Mouse (Mus musculus) c-Kit-positive CD71-positive TER-119-positive erythroid progenitor cells, embryonic 14.5 days (primary cell): ENCODE measurements around the gene Cryzl2.

Source experiments
- DNase-seq: peaks from one replicate; pipeline ENCODE4 v3.0.0-alpha.2; 2013; ENCODE audit warnings: low spot score

Cryzl2 gene

GRCm38 (mm10) chr1:157443723-157444561 lies 14.4 kb upstream of the Cryzl2 start:
- no peak for DNase-seq

DNA sequence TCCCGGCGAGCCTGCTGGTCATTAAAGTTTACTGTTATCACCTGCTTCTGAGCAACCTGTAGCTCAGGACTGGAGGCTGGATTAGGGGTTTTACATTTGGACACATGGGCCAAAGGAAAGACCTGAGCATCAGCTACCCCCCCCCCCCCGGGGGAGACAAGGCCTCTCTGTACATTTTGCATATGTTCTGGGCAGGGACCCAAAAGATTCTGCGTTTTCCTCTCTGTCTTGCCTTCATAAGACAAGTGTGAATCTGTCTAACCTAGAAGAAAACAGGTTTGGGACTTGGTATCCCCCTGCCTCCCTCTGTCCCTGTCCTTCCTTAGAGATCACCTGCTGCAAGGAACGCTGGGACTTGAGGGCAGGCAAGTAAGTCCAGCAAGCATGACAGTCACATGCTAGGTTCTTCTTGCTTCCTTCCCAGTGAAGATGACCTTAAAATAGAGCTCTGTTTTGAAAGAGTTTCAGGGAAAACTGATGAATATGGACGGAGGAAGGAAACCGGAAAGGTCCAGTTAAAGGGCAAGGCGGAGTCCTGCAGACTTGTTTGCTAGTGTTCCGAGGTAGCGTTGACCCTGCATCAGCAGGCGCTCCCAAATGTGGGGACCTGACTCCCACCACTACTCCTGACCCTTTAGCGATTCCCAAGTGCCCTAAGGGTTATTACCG lies 13.6 kb upstream of the Cryzl2 start:
- no peak for DNase-seq

DNA sequence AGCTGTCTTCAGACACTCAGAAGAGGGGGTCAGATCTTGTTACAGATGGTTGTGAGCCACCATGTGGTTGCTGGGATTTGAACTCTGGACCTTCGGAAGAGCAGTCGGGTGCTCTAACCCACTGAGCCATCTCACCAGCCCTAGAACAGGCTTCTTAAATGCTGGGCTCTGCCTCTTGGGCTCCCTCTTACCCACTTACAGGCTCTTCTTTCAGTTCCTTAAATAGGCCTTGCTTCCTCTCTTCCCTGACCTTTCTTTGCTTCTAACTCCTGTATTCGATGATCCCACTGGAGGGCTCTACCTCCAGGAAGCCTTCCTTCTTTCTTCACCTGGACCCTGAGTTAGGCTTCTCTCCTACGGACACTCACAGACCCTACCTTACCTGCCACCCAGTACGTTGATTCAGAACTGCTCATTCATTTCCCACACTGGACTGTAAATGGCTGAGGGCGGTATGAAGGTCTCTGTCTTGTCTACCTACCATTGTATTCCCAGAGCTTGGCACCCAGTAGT lies 12.9 kb upstream of the Cryzl2 start:
- no peak for DNase-seq

DNA sequence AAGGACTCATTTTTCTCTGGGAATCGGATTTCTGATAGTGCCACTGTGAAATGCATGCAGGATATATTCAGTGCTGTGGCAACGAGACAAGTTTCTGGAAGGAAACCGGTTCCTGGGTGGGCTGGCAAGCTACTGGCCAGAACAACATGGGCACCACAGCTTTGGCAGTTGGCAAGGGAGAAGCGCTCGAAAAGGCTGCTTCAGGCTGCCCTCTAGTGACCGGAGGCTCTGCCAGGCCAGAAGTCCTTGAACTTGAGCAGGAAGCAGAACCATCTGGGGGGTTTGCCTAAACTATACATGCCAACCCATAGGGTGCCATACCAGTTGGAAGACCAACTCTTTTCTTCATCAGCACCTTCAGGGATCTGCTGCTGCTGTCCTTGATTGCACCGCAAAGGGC lies 12.1 kb upstream of the Cryzl2 start:
- no peak for DNase-seq

DNA sequence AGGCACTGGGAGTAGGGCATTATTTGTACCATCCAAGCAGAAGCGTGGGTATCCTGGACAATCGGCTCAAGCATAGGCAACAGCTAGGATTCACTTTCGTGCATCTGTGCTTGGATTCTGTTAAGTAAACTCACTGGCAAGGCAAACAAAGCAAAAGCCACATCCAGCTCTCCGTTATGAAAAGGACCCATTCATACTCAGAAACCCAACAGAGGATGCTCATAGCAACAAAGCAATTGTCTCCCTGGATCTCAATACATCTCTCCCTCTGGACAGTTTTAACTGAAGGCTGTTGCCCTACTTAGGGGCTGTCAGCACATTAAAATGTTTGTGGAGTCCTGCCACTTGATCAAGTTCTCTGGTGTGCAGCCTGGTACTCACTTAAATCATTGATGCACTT lies 11.2 kb upstream of the Cryzl2 start:
- no peak for DNase-seq

GRCm38 (mm10) chr1:157448164-157448804 lies 10.1 kb upstream of the Cryzl2 start:
- DNase-seq = no peak

DNA sequence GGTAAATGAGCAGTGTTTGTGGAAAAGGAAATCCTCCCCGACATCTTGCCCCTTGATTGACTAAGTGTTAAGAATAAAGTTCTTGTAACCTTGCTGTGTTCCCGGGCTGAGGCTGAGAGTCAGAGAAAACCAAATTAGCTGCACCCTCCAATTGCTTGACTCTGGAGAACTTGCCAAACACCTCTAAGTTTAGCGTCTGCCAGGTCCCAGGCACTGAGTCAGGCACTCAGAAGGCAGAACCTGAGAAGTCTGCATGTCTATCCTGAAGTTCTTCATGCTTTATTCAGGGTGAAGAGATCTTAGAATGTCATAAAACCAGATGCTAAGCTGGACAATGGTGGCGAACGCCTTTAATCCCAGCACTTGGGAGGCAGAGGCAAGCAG lies 9.6 kb upstream of the Cryzl2 start:
- no peak for DNase-seq

GRCm38 (mm10) chr1:157449532-157449931 lies 8.8 kb upstream of the Cryzl2 start:
- no peak for DNase-seq

- no peak for DNase-seq
Observed at GRCm38 (mm10) chr1:157449981-157450636, 8.3 kb upstream of the Cryzl2 start.

- DNase-seq = no peak
Observed at GRCm38 (mm10) chr1:157452284-157452683, 6.1 kb upstream of the Cryzl2 start.

DNA sequence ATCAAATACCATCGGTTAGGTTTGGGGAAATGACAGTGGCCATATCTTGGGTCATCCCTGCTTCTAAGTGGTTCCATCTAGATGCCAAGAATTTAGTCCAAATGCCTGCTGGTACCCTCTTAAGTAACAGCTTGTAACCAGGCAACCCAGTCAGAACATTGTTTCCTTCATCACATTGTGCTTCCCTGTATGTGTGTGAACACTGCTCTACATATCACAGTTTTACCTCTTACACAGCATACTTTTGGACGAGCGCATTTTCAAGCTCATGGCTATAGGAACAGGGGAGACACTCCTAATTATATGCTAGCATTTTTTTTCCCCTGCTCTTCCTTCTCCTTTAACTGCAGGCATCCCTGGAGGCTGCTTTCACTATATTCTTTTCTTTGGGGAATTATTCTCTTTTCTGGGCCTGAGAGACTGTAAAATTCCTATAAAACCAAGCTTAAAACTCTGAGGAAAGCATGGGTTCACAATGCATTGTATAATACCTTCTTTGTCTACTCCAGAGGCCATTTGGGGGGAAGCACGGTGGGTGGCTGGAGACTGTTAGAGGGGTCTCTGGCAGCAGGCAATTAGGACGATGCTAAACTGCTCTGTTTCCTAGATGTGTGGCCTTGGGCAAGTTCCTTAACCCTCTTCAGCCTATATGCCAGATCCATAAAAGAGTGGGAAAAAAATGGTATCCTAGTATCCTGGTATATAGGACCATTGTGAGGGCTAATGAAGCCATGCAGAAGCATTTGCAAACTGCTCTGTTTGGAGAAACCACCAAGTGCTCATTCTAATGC lies 5.4 kb upstream of the Cryzl2 start:
- no peak for DNase-seq

DNA sequence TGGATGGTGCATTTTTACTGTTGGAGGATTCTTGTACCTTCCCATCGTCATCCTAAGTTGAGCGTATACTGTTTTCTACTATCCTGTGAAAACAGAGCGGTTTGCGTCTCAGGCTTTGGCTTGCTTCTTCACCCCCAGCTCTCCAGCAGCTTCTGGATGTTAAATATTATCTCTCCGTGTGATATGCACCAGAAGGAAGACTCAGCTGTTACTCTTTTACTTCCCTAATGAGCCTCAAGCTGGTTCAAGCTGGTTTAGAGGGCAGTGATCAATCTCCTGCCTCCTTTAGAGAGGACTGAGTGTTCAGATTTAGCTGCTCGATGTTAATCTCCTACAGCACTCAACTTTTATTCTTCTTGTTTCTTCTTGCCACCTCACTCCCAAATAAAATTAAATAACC lies 3.5 kb upstream of the Cryzl2 start:
- DNase-seq = no peak

- no peak for DNase-seq
Observed at GRCm38 (mm10) chr1:157457789-157458188, 588 bp upstream of the Cryzl2 start.

- peak; percentile 22 for DNase-seq
Observed at GRCm38 (mm10) chr1:157459904-157460303, 1.5 kb downstream of the Cryzl2 start.

DNA sequence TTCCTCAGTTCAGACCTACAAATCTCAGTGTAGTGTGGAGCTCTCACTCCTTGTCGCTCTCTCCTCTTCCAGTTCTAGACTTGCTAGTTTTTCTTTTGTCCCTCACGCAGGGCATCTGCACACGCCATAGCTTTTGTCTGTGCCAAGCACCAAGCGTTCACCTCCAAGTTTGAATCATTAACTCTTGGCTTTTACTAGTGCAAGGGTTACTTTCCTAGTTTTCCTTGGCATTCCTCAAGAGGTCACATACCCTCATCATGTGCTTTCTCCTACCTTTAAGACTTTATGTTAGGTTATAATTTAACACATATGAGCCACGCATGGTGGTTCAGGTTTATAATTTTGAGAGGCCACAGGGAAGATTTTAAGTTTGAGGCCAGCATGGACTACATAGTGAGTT lies 2.9 kb downstream of the Cryzl2 start:
- DNase-seq = no peak

GRCm38 (mm10) chr1:157462336-157462735 lies 4.0 kb downstream of the Cryzl2 start:
- DNase-seq = no peak

DNA sequence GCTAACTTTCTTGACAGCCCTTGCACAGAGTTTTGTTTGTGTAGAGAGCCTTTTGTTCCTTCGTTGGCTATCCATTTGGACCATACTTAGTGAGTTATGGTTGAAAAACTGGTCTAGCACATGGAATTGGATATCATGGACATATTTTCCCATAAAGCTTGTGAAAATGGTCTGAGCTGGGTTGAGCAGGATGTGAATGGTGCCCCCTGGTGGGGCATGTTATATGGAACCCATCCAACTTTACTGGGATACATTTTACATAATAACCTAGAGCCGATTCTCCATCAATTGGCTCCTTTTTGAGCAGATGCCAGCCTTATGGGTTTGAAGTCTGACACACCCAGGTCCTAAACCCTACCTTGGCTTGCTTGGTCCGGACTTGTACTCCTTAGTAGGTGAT lies 6.8 kb downstream of the Cryzl2 start:
- no peak for DNase-seq

- DNase-seq = no peak
Observed at GRCm38 (mm10) chr1:157467866-157468265, 9.5 kb downstream of the Cryzl2 start.

GRCm38 (mm10) chr1:157470761-157471386 lies 12.5 kb downstream of the Cryzl2 start:
- DNase-seq = no peak

GRCm38 (mm10) chr1:157472716-157473115 lies 14.3 kb downstream of the Cryzl2 start:
- DNase-seq = no peak

DNA sequence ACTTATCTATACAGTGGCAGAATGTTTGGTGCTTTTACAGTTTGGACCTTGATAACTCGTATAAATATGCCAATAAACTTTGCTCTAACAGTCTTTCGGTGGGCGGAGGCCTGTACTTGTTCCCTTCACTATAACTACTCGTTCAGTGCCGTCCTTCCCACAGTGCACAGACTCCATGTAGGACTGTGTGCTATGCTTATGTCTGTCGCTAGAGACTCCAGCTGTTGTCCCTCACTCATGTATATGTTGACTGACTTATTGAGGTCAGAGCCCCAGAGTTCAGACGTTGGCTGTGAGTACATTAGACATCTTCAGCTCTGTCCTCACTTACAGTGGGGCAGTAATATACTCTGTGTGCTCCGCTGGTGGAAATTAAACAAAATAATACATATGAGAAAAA lies 16.5 kb downstream of the Cryzl2 start:
- DNase-seq = no peak
